Comparison of ENCODE assay signal across 8 mouse cellular contexts in genomic region chr19:12011560-12012556, GRCm38 (mm10). TPM values are rescaled to one million over a fixed set of nuclear protein-coding genes. Genes with fewer than 3 reads are reported as not detected.
DNase-seq lines count a peak whose midpoint lies in the region; ATAC-seq lines count a peak whose summit lies in the region.

No protein-coding gene starts in this region.

- peaks cover 10% of the 10 kb centered on the region for H3K4me1 ChIP-seq in hindbrain, embryonic 15.5 days (replicated peaks)

- H3K27ac ChIP-seq in hindbrain, embryonic 15.5 days (replicated peaks): peak overlapping the region; percentile 85

- H3K4me3 ChIP-seq in hindbrain, embryonic 15.5 days: peak overlapping the region; percentile 53

- peak overlapping the region; percentile 61 for H3K4me2 ChIP-seq in hindbrain, embryonic 15.5 days

- peak; percentile 88 for DNase-seq in T-cell, adult 2 months (ENCODE audit: low spot score)
- DNase-seq in cerebellum, postnatal 36 days: peak; percentile 87 to 90
- peak; percentile 91 for DNase-seq in frontal cortex, postnatal 36 days (ENCODE audit: low spot score in 2 of 2)
- DNase-seq in layer of hippocampus, postnatal 36 days: peak; percentile 83 to 85
- DNase-seq in lung, postnatal 25 days (ENCODE audit: low spot score): peak; percentile 90
- DNase-seq in retina, adult 2 months (ENCODE audit: low read depth, low spot score): peak; percentile 76
- peak; percentile 88 for DNase-seq in thymus, postnatal 25 days

- no peaks in the 10 kb centered on the region for H3K27me3 ChIP-seq in hindbrain, embryonic 15.5 days

- no peaks in the 10 kb centered on the region for H3K36me3 ChIP-seq in hindbrain, embryonic 15.5 days

- no peaks in the 10 kb centered on the region for H3K9me3 ChIP-seq in hindbrain, embryonic 15.5 days

- peak; percentile 84 for ATAC-seq in hindbrain, embryonic 15.5 days (ENCODE audit: low FRiP score, low read depth)

- peak overlapping the region; percentile 51 for H3K9ac ChIP-seq in hindbrain, embryonic 15.5 days

- WGBS in hindbrain, embryonic 15.5 days: under 1% methylated on average over 49 of the region's 49 CpGs

RNA-seq across cellular contexts. Expression of gene Olfr1423, which starts 29.3 kb away (rescaled TPM):
- not detected in 2 replicates for polyA plus RNA-seq in hindbrain, embryonic 15.5 days (2015; fragmentation: Nextera tagmentation; extraction: Ambion mirVana)
- not detected for total RNA-seq in layer of hippocampus, postnatal 36 days (2021)

RNA-seq across cellular contexts. Expression of gene Osbp, which starts 46.1 kb away (rescaled TPM):
- polyA plus RNA-seq in hindbrain, embryonic 15.5 days (2015; fragmentation: Nextera tagmentation; extraction: Ambion mirVana): 3.4 and 3.7 TPM in 2 replicates
- total RNA-seq in layer of hippocampus, postnatal 36 days (2021): 10 to 100 TPM; 51.1 to 52.3 TPM

RNA-seq across cellular contexts. Expression of gene Olfr1424, which starts 50.6 kb away (rescaled TPM):
- polyA plus RNA-seq in hindbrain, embryonic 15.5 days (2015; fragmentation: Nextera tagmentation; extraction: Ambion mirVana): not detected in 2 replicates
- not detected for total RNA-seq in layer of hippocampus, postnatal 36 days (2021)

Comparison
In these comparisons a context has a peak if more than half of its experiments do, and no peak if none do; other contexts are left out.
1. Peak in every context shown above with its lines: DNase-seq, ATAC-seq, H3K4me3 ChIP-seq and H3K27ac ChIP-seq.